Mouse (Mus musculus): ENCODE measurements around the gene Trpm3.

Gene Trpm3

GRCm38 (mm10) chr19:22635635-22636034, 496.8 kb downstream of the Trpm3 start:
- no peak for DNase-seq (ENCODE audit: low spot score in 2 of 2)

GRCm38 (mm10) chr19:22637786-22638185, 498.9 kb downstream of the Trpm3 start:
- DNase-seq (ENCODE audit: low spot score in 2 of 2) = no peak

- DNase-seq (ENCODE audit: low spot score in 2 of 2) = no peak
These were observed 499.6 kb downstream of the Trpm3 start for GRCm38 (mm10) chr19:22638394-22638954.

- DNase-seq (ENCODE audit: low spot score in 2 of 2) = no peak
These were observed 503.3 kb downstream of the Trpm3 start for GRCm38 (mm10) chr19:22642124-22642523.

DNA sequence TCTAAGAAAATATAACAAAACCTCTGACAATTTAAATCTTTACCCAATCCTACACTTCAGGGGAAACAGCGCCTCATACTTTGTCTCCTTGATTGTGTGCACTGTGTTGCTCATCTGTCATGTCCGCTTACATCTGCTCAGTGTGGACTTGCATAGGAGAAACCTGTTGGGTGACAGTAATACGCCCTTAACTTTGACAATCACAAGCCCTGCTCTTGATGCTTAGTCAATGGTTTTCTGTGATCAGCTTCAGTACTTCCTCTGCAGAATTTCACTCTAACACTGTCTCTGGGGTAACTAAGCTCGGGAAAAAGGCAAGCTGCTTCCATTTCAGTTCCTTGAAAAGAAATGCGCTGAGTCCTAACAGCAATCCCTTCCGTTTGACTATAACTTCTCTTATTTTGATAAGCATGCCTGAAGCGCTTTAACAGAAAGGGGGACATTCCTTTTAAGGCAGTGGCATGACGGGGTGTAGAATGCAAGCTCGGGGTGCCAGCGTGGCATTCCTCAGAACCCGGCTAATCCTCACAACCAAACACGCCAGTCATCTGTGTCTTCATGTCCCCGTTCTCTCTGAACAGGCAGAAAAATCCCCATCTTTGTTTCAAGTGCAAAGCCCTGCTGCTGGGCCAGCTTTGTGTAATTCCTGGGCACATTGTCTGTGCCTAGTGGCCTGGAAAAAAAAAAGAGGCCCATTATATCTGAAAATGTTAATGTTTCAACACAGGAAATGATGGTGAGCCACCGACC, 517.8 kb downstream of the Trpm3 start:
- no peak for DNase-seq (ENCODE audit: low spot score in 2 of 2)

DNA sequence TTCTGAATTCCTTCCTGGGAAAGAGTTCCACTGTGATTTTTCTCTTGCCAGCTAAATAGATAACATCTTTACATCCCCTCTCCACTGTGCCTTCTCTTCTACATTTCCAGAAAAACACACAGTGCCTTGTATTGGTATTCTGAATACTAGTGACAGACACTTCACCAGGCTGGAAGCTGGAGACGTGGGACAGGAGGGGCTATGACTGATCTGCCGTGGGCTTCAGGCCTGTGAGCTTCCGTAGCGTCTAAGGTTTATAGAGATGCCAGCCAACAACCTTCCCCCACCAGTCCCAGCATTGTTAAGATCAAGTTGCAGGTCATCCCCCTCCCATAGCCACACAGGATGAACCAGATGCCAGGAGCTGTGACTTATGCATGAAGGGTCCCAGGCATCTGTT, 518.4 kb downstream of the Trpm3 start:
- no peak for DNase-seq (ENCODE audit: low spot score in 2 of 2)

- no peak for DNase-seq (ENCODE audit: low spot score in 2 of 2)
These were observed 526.6 kb downstream of the Trpm3 start for GRCm38 (mm10) chr19:22665401-22665800.

DNA sequence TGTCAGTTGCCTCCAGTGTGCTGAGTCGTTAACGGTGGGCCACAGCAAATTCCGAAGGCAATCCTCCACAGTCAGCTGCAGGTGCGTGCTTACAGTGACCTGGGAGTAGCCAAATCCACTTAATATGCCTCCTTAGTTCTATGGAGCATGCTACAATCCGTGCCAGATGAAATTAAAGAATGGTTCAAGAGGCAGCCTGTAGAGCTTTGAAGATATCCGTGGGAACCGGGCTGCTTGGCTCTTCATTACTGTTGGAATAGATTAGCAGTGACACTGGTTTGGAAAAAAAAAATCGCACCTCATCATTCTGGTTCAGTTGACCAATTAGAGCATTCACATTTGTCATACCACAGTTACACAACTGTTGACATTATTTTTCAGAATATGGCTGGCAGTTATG, 531.4 kb downstream of the Trpm3 start:
- DNase-seq (ENCODE audit: low spot score in 2 of 2) = no peak

DNA sequence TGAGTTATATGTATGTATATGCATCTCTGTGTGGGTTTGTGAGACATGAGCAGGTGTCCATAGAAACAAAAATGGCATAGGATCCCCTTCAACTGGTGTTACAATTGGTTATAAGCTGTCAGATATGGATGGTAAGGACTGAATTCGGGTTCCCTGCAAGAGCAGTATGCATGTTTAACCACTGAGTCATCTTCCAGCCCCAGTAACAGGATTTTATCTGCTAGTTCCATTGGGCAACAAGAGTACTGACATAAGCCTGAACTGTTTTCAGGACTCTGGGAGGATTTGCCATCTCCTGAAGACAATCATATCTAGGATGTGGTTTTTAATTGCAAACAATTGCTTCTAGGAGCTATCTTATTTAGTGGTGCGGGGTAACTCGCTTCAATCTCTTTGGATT, 534.0 kb downstream of the Trpm3 start:
- DNase-seq (ENCODE audit: low spot score in 2 of 2) = no peak

GRCm38 (mm10) chr19:22676206-22676605, 537.4 kb downstream of the Trpm3 start:
- DNase-seq (ENCODE audit: low spot score in 2 of 2) = no peak

GRCm38 (mm10) chr19:22682238-22682637, 543.4 kb downstream of the Trpm3 start:
- DNase-seq (ENCODE audit: low spot score in 2 of 2) = no peak

- no peak for DNase-seq (ENCODE audit: low spot score in 2 of 2)
These were observed 553.1 kb downstream of the Trpm3 start for GRCm38 (mm10) chr19:22691995-22692394.

GRCm38 (mm10) chr19:22692553-22692952, 553.7 kb downstream of the Trpm3 start:
- DNase-seq (ENCODE audit: low spot score in 2 of 2) = no peak

DNA sequence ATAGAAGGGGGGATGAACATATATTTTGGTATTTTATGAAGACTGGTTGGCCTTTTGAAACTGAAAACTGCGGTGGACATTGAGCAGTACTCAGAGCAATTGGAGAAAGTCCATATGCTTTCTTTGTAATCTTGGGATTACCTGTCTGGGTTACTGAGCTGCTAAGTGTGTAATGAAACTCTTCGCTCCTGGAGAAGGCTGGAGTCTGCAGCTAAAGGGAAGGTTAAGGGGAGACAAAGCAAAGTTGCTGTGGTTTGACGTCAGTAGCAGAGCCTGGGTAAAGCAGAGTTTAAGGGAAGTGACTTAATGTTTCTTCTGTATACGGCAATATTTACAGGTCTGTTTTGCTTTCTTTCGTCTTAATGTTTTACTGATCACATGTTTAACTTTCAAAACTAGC, 554.1 kb downstream of the Trpm3 start:
- DNase-seq (ENCODE audit: low spot score in 2 of 2) = no peak

DNA sequence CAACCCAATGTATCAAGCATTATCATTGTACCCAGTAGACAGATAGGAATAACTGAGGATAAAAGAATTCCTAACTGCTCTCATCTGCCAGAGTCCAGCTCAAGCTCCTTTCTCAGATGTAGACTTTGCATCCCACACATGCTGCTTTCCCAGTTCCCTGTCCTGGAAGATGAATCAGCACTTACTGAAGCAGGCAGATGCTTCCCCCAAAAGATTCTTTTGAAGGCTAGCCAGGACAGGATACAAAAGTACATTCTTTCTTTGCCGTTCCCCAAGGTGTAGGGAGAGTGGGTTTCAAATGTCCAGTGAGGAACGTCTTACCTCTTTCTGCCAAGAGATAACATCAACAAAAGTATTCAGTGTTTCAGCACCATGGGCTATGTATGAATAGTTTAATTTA, 556.6 kb downstream of the Trpm3 start:
- no peak for DNase-seq (ENCODE audit: low spot score in 2 of 2)

GRCm38 (mm10) chr19:22698737-22699136, 559.9 kb downstream of the Trpm3 start:
- DNase-seq (ENCODE audit: low spot score in 2 of 2) = no peak

- DNase-seq (ENCODE audit: low spot score in 2 of 2) = no peak
These were observed 562.2 kb downstream of the Trpm3 start for GRCm38 (mm10) chr19:22700871-22701651.

DNA sequence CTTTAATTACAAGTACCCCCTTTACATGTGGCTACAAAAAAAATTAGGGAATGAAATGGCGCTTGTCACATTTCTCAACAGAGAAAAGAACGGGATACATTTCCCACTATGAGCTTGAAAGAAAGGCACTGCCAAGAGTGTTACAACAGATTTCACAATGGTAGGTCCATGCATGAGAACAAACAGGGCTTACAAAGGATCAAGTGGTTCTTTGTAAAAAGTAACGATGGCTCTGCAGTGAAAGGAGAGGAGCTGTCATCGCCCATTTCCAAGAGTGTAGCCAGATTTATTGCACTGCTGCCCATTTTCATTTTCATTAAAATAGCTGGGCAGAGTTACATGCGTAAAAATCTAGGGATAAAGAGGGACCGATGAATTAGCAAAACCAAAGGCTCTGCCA, 565.0 kb downstream of the Trpm3 start:
- no peak for DNase-seq (ENCODE audit: low spot score in 2 of 2)

DNA sequence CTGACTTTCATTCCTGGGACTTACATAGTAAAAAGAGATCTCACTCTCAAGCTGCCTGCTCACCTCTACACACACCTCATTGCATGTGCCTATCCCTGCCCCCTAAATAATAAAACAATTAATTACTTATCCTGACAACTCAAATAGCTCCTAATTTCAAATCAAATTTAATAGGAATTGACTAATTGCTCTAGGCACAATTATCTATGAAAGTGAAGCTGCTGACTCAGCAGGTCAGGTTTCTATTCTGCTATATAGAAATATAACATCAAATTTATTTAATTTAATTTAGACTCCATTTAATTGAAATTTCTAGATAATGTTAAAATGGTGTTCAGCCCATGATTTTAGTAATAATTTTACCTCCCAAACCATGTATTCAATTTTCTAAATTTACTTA, 566.6 kb downstream of the Trpm3 start:
- no peak for DNase-seq (ENCODE audit: low spot score in 2 of 2)

GRCm38 (mm10) chr19:22719027-22719426, 580.2 kb downstream of the Trpm3 start:
- no peak for DNase-seq (ENCODE audit: low spot score in 2 of 2)

DNA sequence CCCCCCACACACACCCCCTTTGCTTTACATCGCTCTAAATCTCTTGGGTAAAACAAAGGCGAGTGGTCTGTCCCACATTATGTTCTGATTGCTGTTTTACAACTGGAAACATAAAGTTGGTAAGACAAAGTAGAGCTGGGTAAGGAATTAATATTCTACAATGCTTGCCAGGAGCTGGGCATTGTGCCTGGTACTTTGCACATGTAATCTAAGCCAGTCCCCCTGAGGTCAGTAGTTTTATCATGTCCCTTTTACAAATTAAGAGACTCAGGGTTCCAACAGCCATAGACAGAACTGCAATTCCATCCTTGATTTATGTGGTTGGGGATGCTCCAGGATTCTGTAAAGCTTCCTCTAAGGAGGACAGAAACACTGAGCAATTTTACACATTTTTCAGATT, 591.0 kb downstream of the Trpm3 start:
- DNase-seq (ENCODE audit: low spot score in 2 of 2) = no peak

DNA sequence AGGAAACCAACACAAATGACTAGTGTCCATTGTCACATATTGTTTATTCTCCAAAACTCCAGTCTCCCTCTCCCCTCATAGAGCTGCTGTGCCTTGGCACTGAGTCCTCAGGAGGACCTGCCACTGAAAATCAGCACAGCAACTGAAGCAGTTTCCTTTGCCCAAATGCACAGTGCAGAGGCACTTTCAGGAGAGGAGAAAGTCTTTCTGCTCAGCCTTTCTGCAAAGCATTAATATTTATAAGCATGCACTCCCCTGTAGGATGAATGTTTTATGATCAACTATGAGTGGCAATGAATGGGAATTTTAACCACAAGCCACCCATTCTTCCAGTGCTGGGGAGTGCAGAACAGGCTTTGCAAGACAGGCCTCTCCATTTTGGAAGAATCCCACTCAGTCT, 592.1 kb downstream of the Trpm3 start:
- DNase-seq (ENCODE audit: low spot score in 2 of 2) = no peak

DNA sequence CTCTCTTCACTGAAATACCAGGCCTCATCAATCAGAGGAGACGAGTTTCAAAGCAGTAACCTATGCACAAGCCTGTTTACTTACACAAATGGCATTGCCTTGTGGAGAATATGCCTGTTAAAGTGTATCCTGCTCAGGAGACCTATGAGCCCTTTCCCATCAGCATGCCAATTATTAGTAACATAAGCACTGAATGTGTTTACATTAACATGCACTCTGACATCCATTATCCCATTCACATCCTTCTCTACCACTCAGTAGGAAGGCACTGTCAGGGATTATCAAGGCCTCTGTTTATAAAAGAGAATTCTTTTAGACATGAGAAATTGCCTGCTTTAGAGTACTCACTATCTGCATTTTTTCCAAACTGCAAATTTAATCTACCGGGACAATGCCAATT, 598.0 kb downstream of the Trpm3 start:
- DNase-seq (ENCODE audit: low spot score in 2 of 2) = no peak

Data from spleen, postnatal 4 days (tissue).